In the genomic region with DNA sequence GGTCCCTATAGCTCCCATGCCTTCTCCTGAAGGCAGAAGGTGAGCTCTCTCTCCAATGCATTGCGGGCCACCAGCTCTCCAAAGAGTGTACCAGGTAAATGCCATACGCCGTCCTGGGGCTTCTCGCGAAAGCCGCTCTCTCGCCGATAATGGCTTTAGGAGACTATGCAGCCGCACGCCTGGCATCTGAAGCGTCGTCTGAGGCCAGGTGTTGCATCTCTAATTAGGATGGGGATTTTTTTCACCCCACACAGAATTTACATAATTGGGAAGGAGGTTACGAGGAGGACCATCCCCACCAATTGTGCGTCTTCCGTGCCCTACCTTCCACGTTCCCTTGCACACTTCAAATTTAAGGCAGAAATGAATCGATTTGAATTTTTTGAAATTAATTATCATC, we compare ENCODE assay signal across 18 mouse cellular contexts.
DNase-seq lines count a peak whose midpoint lies in the region; ATAC-seq lines count a peak whose summit lies in the region.
"Had no signal": no experiment of that assay in that cellular context is flagged by ENCODE, and none has a peak within 500 bp of the region (broad histone marks: within the 10 kb centered on the region; RNA-seq: fewer than 3 reads in every experiment).

No protein-coding gene starts in this region.

- no peaks in the 10 kb centered on the region for H3K27me3 ChIP-seq in forebrain, embryonic 11.5 days (ENCODE audit: control insufficient read depth, insufficient read depth, low read length)
- H3K27me3 ChIP-seq in forebrain, embryonic 10.5 days (ENCODE audit: poor library complexity, severe bottlenecking) = no peaks in the 10 kb centered on the region
- H3K27me3 ChIP-seq in forebrain, embryonic 12.5 days = no peaks in the 10 kb centered on the region
- H3K27me3 ChIP-seq in hindbrain, embryonic 12.5 days = no peaks in the 10 kb centered on the region
- no peaks in the 10 kb centered on the region for H3K27me3 ChIP-seq in neural tube, embryonic 12.5 days (replicated peaks)
- H3K27me3 ChIP-seq: embryonic facial prominence, embryonic 12.5 days; limb, embryonic 13.5 days had no signal

- peaks cover 18% of the 10 kb centered on the region for H3K4me1 ChIP-seq in forebrain, embryonic 11.5 days (replicated peaks; ENCODE audit: control insufficient read depth, insufficient read depth, low read length)
- H3K4me1 ChIP-seq in forebrain, embryonic 10.5 days = peaks cover 56% of the 10 kb centered on the region
- peaks cover 66% of the 10 kb centered on the region for H3K4me1 ChIP-seq in forebrain, embryonic 12.5 days
- peaks cover 66% of the 10 kb centered on the region for H3K4me1 ChIP-seq in hindbrain, embryonic 12.5 days
- H3K4me1 ChIP-seq in neural tube, embryonic 12.5 days = peaks cover 64% of the 10 kb centered on the region

- H3K9me3 ChIP-seq in forebrain, embryonic 11.5 days (ENCODE audit: control insufficient read depth, low read length) = no peaks in the 10 kb centered on the region
- H3K9me3 ChIP-seq in forebrain, embryonic 10.5 days = no peaks in the 10 kb centered on the region
- no peaks in the 10 kb centered on the region for H3K9me3 ChIP-seq in forebrain, embryonic 12.5 days
- H3K9me3 ChIP-seq in hindbrain, embryonic 12.5 days (replicated peaks) = no peaks in the 10 kb centered on the region
- H3K9me3 ChIP-seq in neural tube, embryonic 12.5 days = no peaks in the 10 kb centered on the region
- H3K9me3 ChIP-seq: embryonic facial prominence, embryonic 12.5 days; limb, embryonic 13.5 days had no signal

- DNase-seq in forebrain, embryonic 11.5 days (ENCODE audit: low spot score) = no peak
- no peak for DNase-seq in forebrain, embryonic 10.5 days (ENCODE audit: extremely low spot score, low spot score)
- no peak for DNase-seq in urinary bladder, postnatal 4 days (ENCODE audit: low spot score in 2 of 2)
- no peak for DNase-seq in left cerebral cortex, adult 9 months (ENCODE audit: low spot score in 2 of 2)
- no peak for DNase-seq in ovary, postnatal 10 days (ENCODE audit: low spot score)
- DNase-seq: adrenal gland, adult 8-10 months; cerebellum, adult 11-12 months; kidney, adult 11 months; kidney, postnatal 14 days; right cerebral cortex, postnatal 4 days; thymus, postnatal 4 days had no signal

- 0 out of 2 replicates have a peak overlapping the region, but pooled peaks have one; percentile 6 for H3K27ac ChIP-seq in forebrain, embryonic 11.5 days (ENCODE audit: low read depth, low read length)
- no peak overlapping the region for H3K27ac ChIP-seq in forebrain, embryonic 10.5 days
- H3K27ac ChIP-seq in forebrain, embryonic 12.5 days = peak overlapping the region; percentile 86
- peak overlapping the region; percentile 91 for H3K27ac ChIP-seq in hindbrain, embryonic 12.5 days
- H3K27ac ChIP-seq in neural tube, embryonic 12.5 days = no peak overlapping the region
- H3K27ac ChIP-seq: embryonic facial prominence, embryonic 12.5 days; limb, embryonic 13.5 days; liver, embryonic 14.5 days had no signal

- no peak overlapping the region for H3K9ac ChIP-seq in forebrain, embryonic 11.5 days (ENCODE audit: low read length)
- no peak overlapping the region for H3K9ac ChIP-seq in forebrain, embryonic 12.5 days
- no peak overlapping the region for H3K9ac ChIP-seq in hindbrain, embryonic 12.5 days
- no peak overlapping the region for H3K9ac ChIP-seq in neural tube, embryonic 12.5 days
- H3K9ac ChIP-seq: embryonic facial prominence, embryonic 12.5 days; limb, embryonic 13.5 days; liver, embryonic 14.5 days had no signal

- 76% methylated on average over 17 of the region's 17 CpGs for WGBS in forebrain, embryonic 11.5 days
- WGBS in forebrain, embryonic 10.5 days = 80% methylated on average over 17 of the region's 17 CpGs
- WGBS in forebrain, embryonic 12.5 days = 56% methylated on average over 17 of the region's 17 CpGs
- WGBS in hindbrain, embryonic 12.5 days = 65% methylated on average over 17 of the region's 17 CpGs
- WGBS in neural tube, embryonic 12.5 days = 56% methylated on average over 17 of the region's 17 CpGs

- no peak overlapping the region for H3K4me3 ChIP-seq in forebrain, embryonic 11.5 days (ENCODE audit: low read depth, low read length)
- H3K4me3 ChIP-seq in forebrain, embryonic 10.5 days = no peak overlapping the region
- H3K4me3 ChIP-seq in forebrain, embryonic 12.5 days (replicated peaks) = no peak overlapping the region
- no peak overlapping the region for H3K4me3 ChIP-seq in hindbrain, embryonic 12.5 days
- H3K4me3 ChIP-seq in neural tube, embryonic 12.5 days = no peak overlapping the region
- H3K4me3 ChIP-seq: embryonic facial prominence, embryonic 12.5 days; limb, embryonic 13.5 days had no signal

- ATAC-seq in forebrain, embryonic 11.5 days (replicated peaks; ENCODE audit: low FRiP score) = no peak
- peak; percentile 42; the same call in 1 of the 2 replicates for ATAC-seq in forebrain, embryonic 12.5 days (ENCODE audit: low FRiP score)
- ATAC-seq in hindbrain, embryonic 12.5 days (ENCODE audit: low FRiP score) = no peak
- no peak for ATAC-seq in neural tube, embryonic 12.5 days (ENCODE audit: low FRiP score, low read depth)
- ATAC-seq: lung, postnatal 0 days had no signal

- no peaks in the 10 kb centered on the region for H3K36me3 ChIP-seq in forebrain, embryonic 11.5 days (ENCODE audit: control insufficient read depth, insufficient read depth, low read length)
- H3K36me3 ChIP-seq in forebrain, embryonic 10.5 days (replicated peaks) = peaks cover 6% of the 10 kb centered on the region; the same call in 1 of the 2 replicates
- H3K36me3 ChIP-seq in forebrain, embryonic 12.5 days (replicated peaks) = no peaks in the 10 kb centered on the region
- no peaks in the 10 kb centered on the region for H3K36me3 ChIP-seq in hindbrain, embryonic 12.5 days
- no peaks in the 10 kb centered on the region for H3K36me3 ChIP-seq in neural tube, embryonic 12.5 days
- H3K36me3 ChIP-seq: embryonic facial prominence, embryonic 12.5 days; limb, embryonic 13.5 days had no signal

- H3K4me2 ChIP-seq in forebrain, embryonic 11.5 days (ENCODE audit: low read depth, low read length, severe bottlenecking) = no peak overlapping the region
- H3K4me2 ChIP-seq in forebrain, embryonic 12.5 days = no peak overlapping the region; the same call in 1 of the 2 replicates
- no peak overlapping the region; the same call in 1 of the 2 replicates for H3K4me2 ChIP-seq in hindbrain, embryonic 12.5 days (replicated peaks)
- peak overlapping the region; percentile 49; the same call in 1 of the 2 replicates for H3K4me2 ChIP-seq in neural tube, embryonic 12.5 days (replicated peaks)
- H3K4me2 ChIP-seq: embryonic facial prominence, embryonic 12.5 days had no signal

Comparison
In these comparisons a context has a peak if more than half of its experiments do, and no peak if none do; other contexts are left out.
1. H3K27ac ChIP-seq: peak in forebrain, embryonic 11.5 days (single experiment), forebrain, embryonic 12.5 days (single experiment) and hindbrain, embryonic 12.5 days (single experiment); none in forebrain, embryonic 10.5 days (single experiment) and neural tube, embryonic 12.5 days (single experiment).